Mouse (Mus musculus) yolk sac, embryonic 10.5 days (tissue): Measurements from ENCODE around the gene Wdr89.

Source experiments
- DNase-seq: peaks from one replicate; pipeline ENCODE4 v3.0.0-alpha.2; 2017; ENCODE audit warnings: low spot score

The Wdr89 gene

DNA sequence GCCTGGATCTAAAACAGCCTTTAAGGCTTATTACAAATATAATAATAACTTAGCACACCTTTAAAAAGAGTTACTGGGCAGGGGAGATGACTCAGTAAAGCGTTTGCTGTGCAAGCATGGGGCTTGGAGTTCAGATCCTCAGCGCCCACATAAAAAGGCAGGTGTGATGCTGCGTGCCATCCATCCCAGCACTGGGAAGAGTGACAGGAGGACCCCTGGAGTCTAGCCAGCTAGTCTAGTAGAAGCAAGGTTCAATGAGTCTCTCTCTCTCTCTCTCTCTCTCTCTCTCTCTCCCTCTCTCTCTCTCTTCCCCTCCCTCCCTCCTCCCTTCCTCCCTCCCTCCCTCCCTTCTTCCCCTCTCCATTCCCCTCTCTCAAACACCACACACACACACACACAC lies 53.8 kb downstream of the Wdr89 start:
- no peak for DNase-seq

DNA sequence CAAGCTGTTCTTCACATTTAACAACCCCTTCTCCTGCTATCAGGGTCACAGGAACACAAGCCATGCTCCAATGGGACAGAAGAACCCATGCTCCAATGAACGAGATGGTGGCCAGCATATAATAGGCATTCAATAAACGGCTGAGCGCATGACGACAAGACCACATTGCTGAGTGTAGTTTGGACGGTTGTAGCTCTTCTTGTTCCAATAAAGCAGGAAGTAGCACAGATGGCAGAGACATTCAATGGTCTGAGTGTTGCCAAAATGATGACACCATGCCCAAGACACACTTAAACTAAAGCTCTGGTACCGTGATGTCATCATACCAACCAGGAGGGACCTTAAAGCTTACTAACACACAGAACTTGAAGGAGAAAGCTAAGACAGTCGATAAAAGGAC lies 56.6 kb downstream of the Wdr89 start:
- DNase-seq = no peak

DNA sequence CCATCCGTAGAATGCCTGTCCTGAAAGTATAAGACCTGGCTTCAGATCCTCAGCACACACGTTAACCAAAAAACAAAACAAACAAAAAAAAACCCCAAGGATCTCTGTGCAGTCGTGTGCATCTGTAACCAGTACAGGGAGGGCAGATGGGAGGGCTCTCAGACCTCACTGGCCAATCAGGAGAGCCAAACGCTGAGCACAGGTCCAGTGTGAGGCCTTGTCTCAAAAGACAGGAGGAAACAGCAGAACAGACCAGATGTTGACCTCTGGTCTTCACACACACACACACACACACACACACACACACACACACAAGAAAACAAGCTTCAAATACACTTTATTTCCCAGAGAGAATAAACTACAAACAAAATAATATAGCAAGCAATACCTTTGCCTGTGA lies 69.8 kb downstream of the Wdr89 start:
- peak; percentile 57 for DNase-seq

DNA sequence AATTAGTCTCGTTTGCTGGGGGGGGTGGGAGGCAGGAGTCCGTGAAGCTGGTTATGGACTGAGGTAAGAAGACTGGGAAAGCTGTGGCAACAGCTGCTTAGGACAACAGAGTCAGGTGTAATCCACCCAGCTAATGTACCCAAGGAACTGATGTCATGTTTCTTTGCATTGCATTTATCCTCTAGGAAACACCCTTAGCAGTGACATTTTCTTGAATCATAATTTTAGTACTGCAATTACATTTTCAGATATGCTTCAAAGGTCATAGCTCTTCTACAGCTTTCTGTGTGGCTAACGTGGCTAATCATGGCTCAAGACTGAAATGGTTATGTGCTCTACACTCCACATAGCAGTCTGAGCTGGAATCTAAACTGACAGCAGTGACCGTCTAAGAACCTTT lies 70.3 kb downstream of the Wdr89 start:
- no peak for DNase-seq

DNA sequence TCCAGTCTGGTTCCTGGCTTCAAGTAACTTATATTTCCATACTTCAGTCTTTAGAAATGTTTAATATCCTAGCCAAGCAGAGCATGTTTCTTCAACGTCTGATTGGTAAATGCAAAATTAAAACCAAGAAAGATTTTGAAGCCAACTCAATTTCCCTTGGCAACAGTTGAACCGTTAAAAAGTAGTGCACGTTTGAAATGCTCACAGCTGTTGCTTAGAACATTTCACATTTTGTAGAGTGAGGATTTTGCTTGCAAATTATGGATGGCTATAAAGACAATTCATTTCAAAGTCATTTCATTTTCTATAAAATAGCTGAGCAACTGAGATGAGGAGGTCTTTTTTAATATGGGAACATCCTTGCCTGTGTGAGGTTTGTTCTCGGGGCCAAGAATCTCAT lies 71.6 kb downstream of the Wdr89 start:
- DNase-seq = no peak

DNA sequence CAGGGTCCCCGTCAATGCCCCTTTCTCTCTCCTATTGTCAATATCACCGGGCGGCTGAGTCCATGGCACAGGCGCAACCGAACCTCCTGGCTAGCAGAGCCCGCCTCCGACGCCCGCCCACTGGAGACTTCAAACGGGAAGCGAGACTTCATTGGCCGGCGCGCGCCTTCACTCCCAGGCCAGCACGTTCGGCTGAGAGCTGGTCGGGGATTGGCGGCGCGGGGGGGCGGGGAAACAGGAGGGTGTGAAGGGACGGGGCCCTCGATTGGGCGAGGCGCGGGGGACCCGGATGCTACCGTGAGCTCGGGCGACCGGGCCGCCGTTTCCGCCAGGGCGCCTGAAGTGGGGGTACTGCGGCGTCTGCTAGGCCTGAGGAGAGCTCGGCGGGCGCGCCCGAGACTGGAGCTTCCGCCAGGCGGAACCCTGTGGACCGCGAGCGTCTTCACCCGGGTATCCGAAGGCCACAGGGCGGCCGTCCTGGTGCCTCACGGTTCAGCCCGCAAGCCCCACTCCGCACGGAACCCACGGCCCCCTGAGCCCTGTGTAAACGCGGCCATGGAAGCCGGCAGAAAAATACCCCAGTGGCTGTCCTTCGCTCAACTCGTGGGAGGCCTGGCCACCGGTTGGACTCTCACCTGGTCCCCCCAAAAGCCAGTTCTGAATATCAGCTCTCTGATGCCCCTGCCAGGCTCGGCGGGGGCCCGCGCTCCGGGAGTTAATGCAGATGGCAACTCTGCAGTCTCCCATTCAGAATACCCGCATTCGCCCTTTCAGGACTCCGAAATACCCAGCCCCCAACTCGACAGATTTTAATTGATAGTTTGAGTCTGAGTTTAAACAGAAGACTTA lies 73.0 kb downstream of the Wdr89 start, which contains the start of gene Ppp2r5e:
TSS of gene Ppp2r5e (minus strand) at position 92 of the 849 bp plus-strand sequence.
- peak; percentile 99 for DNase-seq

DNA sequence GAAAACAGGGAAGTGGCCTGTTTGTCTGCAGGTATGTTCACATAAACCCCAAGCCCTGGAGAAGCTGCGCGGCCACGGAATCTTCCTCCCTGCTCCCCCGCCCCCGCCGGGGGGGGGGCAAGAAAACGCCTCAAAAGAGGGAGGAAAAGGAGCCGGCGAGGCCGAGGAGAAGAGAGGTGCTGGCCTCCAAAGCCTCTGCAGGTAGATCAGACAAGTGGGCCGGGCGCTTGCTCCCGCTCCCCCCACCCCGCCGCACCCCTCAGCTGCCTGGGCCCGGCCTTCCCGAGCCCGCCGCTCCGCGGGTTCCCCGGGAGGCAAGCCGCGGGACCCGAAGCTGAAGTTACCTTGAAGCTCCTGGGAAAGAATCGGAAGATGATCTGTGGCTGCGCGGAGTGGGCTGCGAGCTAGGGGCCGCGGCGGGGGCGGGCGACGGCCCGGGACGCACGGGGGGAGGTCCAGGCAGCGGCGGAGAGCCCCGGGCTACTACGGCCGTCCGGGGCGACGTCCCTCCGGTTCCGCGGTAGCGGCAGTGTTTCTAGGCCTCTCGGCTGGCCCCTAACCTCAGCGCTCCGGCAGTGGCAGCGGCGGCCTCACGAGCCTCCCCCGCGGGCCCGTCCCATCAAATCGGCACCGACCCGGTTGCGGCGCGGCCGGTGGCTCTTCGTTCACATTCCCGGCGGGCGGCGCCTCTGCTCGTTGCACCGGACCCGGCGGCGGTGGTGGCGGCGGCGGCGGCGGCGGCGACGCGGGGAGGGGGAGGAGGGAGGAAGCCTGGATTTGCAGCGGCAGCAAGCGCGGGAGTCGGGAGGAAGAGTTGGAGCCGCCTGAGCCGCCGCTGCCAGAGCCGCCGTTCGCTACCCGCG lies 73.8 kb downstream of the Wdr89 start:
- peak; percentile 57 for DNase-seq

DNA sequence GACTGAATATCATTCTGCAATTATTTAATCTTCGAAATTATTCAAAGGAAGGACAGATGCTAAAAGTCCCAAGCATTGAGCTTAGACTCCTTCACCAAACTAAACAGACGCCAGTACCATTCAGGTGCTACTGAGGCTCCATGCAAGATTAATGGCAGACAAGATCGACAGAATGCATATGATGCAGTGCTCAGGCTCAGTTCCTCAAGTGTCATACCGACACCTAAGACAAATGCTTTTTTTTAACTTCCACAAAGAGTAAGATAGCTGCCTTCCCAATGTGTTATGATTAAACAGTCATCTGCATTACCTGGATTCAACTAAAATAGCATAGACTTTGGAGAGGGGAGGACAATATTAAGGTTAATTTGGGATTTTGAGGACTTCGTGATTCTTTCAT lies 74.9 kb downstream of the Wdr89 start:
- no peak for DNase-seq

DNA sequence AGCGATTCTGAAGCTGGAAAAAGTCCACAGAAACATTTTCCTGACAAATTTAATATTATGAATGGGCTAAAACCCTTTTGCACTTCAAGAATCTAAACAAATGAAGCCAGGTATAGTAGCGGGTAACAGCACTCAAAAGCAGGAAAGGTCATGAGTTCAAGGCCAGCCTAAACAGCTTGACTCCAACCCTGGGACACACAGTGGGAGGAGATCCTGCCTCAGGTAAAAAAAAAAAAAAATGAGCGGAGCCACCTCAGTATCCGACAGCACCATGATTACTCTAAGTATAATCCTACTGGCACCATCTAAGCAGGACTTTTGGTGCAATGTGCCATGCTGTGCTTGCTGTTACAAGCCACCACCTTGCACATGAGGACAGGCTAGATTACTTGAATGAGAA lies 75.5 kb downstream of the Wdr89 start:
- DNase-seq = no peak

DNA sequence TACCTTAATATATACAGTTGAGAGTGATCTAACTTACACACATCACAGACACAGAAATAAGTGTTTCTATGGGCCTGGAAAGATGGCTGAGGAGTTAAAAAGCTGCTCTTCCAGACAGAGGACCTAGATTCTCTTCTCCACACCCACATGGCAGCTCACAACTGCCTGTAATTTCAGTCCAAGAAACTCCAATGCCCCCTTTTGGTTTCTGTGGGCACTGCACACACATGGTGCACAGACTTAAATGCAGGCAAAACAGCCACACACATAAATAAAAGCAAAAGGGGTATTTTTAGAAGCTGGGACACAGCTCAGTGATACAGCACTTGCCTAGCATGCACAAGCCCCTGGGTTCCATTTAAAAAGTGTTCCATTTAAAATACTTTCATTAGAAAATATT lies 81.8 kb downstream of the Wdr89 start:
- DNase-seq = no peak

DNA sequence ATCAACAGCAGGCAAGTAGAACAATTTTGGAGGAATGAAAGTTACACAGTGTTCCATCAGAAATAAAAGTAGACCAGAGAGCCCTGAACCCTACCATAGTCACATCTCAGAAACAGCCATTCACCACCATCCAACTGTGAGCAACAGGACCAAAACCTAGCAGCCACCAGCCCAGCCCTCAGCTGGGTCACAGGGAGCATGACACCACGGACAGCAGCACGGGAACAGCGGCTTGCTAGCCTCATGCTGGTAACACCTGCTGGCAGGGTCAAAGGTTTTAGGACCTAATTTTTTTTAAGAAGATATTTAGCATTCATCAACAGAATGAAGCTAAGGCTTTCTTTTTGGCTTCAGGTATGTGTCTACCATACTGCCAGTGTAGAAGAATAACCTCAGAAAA lies 85.6 kb downstream of the Wdr89 start:
- no peak for DNase-seq
